Mouse (Mus musculus): Measurements from ENCODE around the gene Arhgef39.
"Not testable (repeated sequence)": the region's sequence is repeated elsewhere in the genome, so short reads cannot be mapped to it uniquely, and the experiment has no call there.

DNA sequence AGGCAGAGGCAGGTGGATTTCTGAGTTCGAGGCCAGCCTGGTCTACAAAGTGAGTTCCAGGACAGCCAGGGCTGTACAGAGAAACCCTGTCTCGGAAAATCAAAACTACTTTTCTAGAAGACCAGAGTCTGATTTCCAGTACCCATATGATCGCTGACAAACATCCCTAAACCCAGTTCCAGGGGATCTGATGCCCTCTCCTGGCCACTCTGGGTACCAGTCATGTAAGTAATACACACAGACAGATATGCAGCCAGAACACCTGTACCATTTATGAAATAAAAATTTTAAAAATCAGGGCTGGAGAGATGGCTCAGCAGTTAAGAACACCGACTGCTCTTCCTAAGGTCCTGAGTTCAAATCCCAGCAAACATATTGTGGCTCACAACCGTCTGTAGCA lies 13.8 kb downstream of the Arhgef39 start:
- TF ChIP-seq MYOG (IDR thresholded peaks at IDR 0.05; ENCODE audit: control insufficient read depth in 1 of 3, insufficient read depth in 1 of 3, insufficient read length in 2 of 3, low read depth in 2 of 3); POLR2A (IDR thresholded peaks at IDR 0.05; ENCODE audit: insufficient read length, low read depth); POLR2AphosphoS2 (IDR thresholded peaks at IDR 0.05; ENCODE audit: insufficient read length, low read depth); CEBPB (IDR thresholded peaks at IDR 0.05; ENCODE audit: insufficient read depth, poor library complexity, severe bottlenecking); MYOD1 (IDR thresholded peaks at IDR 0.05; ENCODE audit: control insufficient read depth in 1 of 3, insufficient read length in 2 of 3, low read depth in 2 of 3); MAX (IDR thresholded peaks at IDR 0.05; ENCODE audit: low read depth); USF1 (IDR thresholded peaks at IDR 0.05; ENCODE audit: low read depth); TCF3 (IDR thresholded peaks at IDR 0.05; ENCODE audit: insufficient read length, low read depth); E2F4 (IDR thresholded peaks at IDR 0.05; ENCODE audit: insufficient read depth); TCF12 (IDR thresholded peaks at IDR 0.05; ENCODE audit: insufficient read depth, poor library complexity, severe bottlenecking); SRF (IDR thresholded peaks at IDR 0.05; ENCODE audit: control insufficient read depth, insufficient read length, low read depth); REST (IDR thresholded peaks at IDR 0.05; ENCODE audit: insufficient read depth, insufficient read length): not testable (repeated sequence)

Data from myocyte (in vitro differentiated cells).